Mouse (Mus musculus) kidney, embryonic 16.5 days (tissue): ENCODE data around the gene Mef2c. TPM values are rescaled to one million over a fixed set of nuclear protein-coding genes. Genes with fewer than 3 reads are reported as not detected.

Experiments used
- ATAC-seq: fragments of 200-750 bp; cut with Nextera tagmentation; 2 replicates; pipeline ENCODE4 v1.8.0; 2017; ENCODE audit warnings: moderate TSS enrichment; ENCODE audit not compliant: low FRiP score, low TSS enrichment
- H3K27ac ChIP-seq: fragments of 300-500 bp; sonication (generic); 2 replicates; pipeline ENCODE4 v1.5.1; 2014; ENCODE audit warnings: low read length
- H3K27me3 ChIP-seq: fragments of 300-500 bp; sonication (generic); 2 replicates; pipeline ENCODE4 v1.6.1; 2014; ENCODE audit warnings: low read length, control low read depth, mixed read lengths; ENCODE audit not compliant: insufficient read depth
- H3K36me3 ChIP-seq: fragments of 300-500 bp; sonication (generic); 2 replicates; pipeline ENCODE4 v1.6.1; 2014; ENCODE audit warnings: low read length, control low read depth, mixed read lengths; ENCODE audit not compliant: insufficient read depth
- H3K4me1 ChIP-seq: fragments of 300-500 bp; sonication (generic); 2 replicates; pipeline ENCODE4 v1.6.1; 2014; ENCODE audit warnings: low read length, control low read depth, mixed read lengths; ENCODE audit not compliant: insufficient read depth
- H3K4me2 ChIP-seq: fragments of 300-500 bp; sonication (generic); replicated peaks from 2 replicates; pipeline ENCODE4 v1.6.1; 2014; ENCODE audit warnings: low read depth, low read length
- H3K4me3 ChIP-seq: fragments of 300-500 bp; sonication (generic); 2 replicates; pipeline ENCODE4 v1.5.1; 2014; ENCODE audit warnings: mild to moderate bottlenecking, low read length
- H3K9ac ChIP-seq: fragments of 300-500 bp; sonication (generic); replicated peaks from 2 replicates; pipeline ENCODE4 v1.6.1; 2014; ENCODE audit warnings: low read length
- H3K9me3 ChIP-seq: fragments of 300-500 bp; sonication (generic); 2 replicates; pipeline ENCODE4 v1.6.1; 2016; ENCODE audit warnings: low read length, control low read depth
- WGBS: fragments of 180-500 bp; shearing (Covaris S2); extraction: QIAGEN DNeasy Blood & Tissue Kit; methylation state at CpG from one replicate; pipeline ENCODE4 v1.1.7; 2014; 5-methylcytosine and 5-hydroxymethylcytosine counted together
- polyA plus RNA-seq: library from polyadenylated mRNA; unstranded; fragments of >200 nt; fragmentation: Nextera tagmentation; extraction: Ambion mirVana; gene quantifications from 2 replicates; pipeline ENCODE4 v1.2.1, GENCODE M21; 2015

The Mef2c gene
- polyA plus RNA-seq, 1 experiment from 2014 or later, result 54.9 TPM

DNA sequence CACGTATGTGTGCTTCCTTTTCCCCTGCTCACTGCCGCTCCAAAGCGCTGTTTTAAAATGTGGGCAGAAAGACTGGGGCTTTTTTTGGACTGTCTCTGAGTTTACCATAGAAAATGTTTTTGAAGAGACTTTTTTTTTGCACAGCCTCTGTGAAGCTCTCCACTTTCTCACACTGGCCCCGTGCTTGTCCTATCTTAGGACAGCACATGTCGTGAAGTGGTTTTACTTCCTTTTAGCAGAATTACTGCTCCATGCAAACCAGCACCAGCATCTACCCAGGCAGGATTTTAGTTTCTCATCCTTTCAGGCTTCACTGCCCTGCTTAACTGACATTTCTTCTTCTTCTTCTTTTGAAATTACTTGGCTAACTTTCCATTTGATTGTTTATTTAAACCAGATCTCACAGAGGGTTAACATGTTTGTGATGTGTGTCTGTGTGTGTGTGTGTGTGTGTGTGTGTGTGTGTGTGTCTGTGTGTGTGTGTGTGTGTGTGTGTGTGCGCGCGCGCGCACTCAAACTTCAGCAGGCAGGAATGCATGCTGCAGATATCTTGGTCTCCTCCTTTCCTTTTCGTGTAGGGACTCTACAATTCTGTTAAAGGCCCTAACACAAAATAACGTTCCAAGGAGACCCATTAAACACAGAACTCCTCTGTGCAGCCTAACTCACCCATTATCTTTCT is 146.1 kb downstream of the Mef2c start:
- ATAC-seq, result no peak
- no peaks in the 10 kb centered on the region for H3K9me3 ChIP-seq
- WGBS, result 87% methylated on average over 12 of the region's 12 CpGs

DNA sequence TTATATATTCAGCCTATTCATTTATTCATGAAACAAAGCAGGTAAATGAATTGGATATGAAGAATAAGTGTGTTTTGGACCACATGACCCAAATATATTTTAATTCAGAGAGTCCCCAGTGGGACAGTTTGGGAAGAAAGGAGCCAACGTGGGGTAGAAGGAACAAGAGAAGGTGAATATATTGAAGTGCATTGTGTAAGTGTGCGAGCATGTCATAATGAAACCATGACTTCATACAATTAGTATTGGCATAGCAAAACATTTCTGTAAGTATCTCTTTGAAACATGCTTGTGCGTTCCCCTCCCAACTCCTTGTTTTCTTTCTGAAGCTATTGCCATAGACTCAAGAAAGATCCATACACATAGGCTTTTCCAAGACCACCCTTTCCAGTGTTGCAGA is 147.0 kb downstream of the Mef2c start:
- no peaks in the 10 kb centered on the region for H3K36me3 ChIP-seq
- 89% methylated on average over 3 of the region's 3 CpGs for WGBS
- H3K9ac ChIP-seq, result no peak overlapping the region
- ATAC-seq, result no peak
- no peak overlapping the region for H3K4me2 ChIP-seq
- H3K4me1 ChIP-seq, result no peaks in the 10 kb centered on the region
- no peaks in the 10 kb centered on the region for H3K9me3 ChIP-seq
- no peak overlapping the region for H3K27ac ChIP-seq
- H3K27me3 ChIP-seq, result no peaks in the 10 kb centered on the region
- H3K4me3 ChIP-seq, result no peak overlapping the region

More for the DNA sequence above, 146.1 kb downstream of the Mef2c start:
- no peak overlapping the region for H3K9ac ChIP-seq
- H3K27me3 ChIP-seq, result no peaks in the 10 kb centered on the region
- H3K27ac ChIP-seq, result no peak overlapping the region
- no peak overlapping the region for H3K4me2 ChIP-seq
- no peak overlapping the region for H3K4me3 ChIP-seq
- no peaks in the 10 kb centered on the region for H3K36me3 ChIP-seq
- H3K4me1 ChIP-seq, result no peaks in the 10 kb centered on the region

GRCm38 (mm10) chr13:83651941-83652548 is 148.2 kb downstream of the Mef2c start:
- Histone ChIP-seq H3K4me3 (no peak overlapping the region), H3K27me3 (no peaks in the 10 kb centered on the region), H3K36me3 (no peaks in the 10 kb centered on the region), H3K4me1 (no peaks in the 10 kb centered on the region), H3K27ac (no peak overlapping the region), H3K9me3 (no peaks in the 10 kb centered on the region), H3K9ac (no peak overlapping the region), H3K4me2 (no peak overlapping the region)
- no peak for ATAC-seq
- 82% methylated on average over 7 of the region's 7 CpGs for WGBS

GRCm38 (mm10) chr13:83652560-83652959 is 148.7 kb downstream of the Mef2c start:
- Histone ChIP-seq H3K27ac (no peak overlapping the region), H3K4me2 (no peak overlapping the region), H3K4me1 (no peaks in the 10 kb centered on the region), H3K9me3 (no peaks in the 10 kb centered on the region), H3K4me3 (no peak overlapping the region), H3K36me3 (no peaks in the 10 kb centered on the region), H3K27me3 (no peaks in the 10 kb centered on the region), H3K9ac (no peak overlapping the region)
- WGBS, result 88% methylated on average over 8 of the region's 8 CpGs
- ATAC-seq, result no peak

DNA sequence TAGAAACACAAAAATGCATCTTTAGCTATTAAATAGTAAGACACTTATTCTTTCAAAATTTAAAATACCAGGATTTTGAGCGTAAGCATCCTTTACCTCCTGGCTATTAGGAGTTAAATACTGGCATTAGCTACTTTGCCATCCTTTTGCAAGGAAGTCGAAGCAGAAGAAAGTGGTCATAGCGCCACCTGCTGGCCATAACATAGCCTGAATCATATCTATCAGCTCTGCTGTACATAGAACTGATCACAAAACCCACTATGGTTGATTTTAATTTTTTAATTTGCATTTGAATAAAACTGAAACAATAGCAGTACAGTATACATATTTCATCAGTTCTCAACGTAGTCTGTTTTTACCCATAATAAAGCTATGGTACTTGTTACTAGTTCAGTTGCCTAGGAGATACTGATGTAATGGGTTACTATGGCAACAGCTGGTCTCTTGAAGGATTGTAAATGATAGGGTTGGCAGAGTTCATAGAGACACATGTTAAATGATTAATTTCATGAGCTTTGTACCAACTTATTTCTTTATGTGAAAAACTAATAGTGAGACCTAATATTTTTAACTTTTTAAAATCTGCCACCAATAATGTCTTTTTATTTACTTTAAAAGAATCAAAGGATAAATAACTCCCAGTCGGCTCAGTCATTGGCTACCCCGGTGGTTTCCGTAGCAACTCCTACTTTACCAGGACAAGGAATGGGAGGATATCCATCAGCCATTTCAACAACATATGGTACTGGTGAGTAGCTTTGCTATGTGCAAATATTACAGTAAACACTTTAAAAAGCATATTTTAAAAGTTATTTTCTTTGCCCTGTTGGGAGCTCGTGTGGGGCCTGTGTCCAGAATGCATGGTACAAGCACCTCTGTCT is 151.3 kb downstream of the Mef2c start:
- 0 out of 2 replicates have a peak, but pooled peaks have one; percentile 65 for ATAC-seq
- Histone ChIP-seq H3K4me1 (no peaks in the 10 kb centered on the region), H3K4me3 (no peak overlapping the region), H3K36me3 (no peaks in the 10 kb centered on the region), H3K9ac (no peak overlapping the region), H3K27me3 (no peaks in the 10 kb centered on the region), H3K9me3 (no peaks in the 10 kb centered on the region), H3K4me2 (no peak overlapping the region), H3K27ac (no peak overlapping the region)
- 44% methylated on average over 8 of the region's 8 CpGs for WGBS

GRCm38 (mm10) chr13:83656094-83656493 is 152.3 kb downstream of the Mef2c start:
- Histone ChIP-seq H3K36me3 (no peaks in the 10 kb centered on the region), H3K27me3 (no peaks in the 10 kb centered on the region), H3K4me1 (no peaks in the 10 kb centered on the region), H3K27ac (no peak overlapping the region), H3K4me2 (no peak overlapping the region), H3K9me3 (no peaks in the 10 kb centered on the region), H3K4me3 (no peak overlapping the region), H3K9ac (no peak overlapping the region)
- no peak for ATAC-seq
- WGBS, result 81% methylated on average over 7 of the region's 7 CpGs

DNA sequence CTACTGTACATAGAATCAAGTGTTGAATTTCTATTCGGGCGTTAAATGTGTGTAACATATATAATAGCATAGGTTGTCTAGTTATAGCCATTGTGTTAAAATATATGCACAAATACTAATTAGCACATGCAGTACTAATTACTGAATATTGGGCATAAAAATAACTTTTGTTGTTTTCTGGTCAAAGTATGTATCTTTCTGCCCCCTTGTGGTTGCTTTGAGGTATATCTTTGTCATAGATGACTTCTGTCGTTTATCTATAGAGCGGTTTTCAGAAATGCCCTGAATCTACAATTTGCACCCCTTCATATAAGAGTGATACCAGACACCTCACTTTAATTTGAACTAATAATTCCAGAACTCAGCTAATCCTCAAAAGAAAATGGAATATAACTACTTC is 152.9 kb downstream of the Mef2c start:
- no peak for ATAC-seq
- no peaks in the 10 kb centered on the region for H3K9me3 ChIP-seq
- 75% methylated on average over 4 of the region's 4 CpGs for WGBS

GRCm38 (mm10) chr13:83660722-83661121 is 156.9 kb downstream of the Mef2c start:
- Histone ChIP-seq H3K9ac (no peak overlapping the region), H3K27me3 (no peaks in the 10 kb centered on the region), H3K4me2 (no peak overlapping the region), H3K36me3 (no peaks in the 10 kb centered on the region), H3K9me3 (no peaks in the 10 kb centered on the region), H3K4me3 (no peak overlapping the region), H3K4me1 (no peaks in the 10 kb centered on the region), H3K27ac (no peak overlapping the region)
- ATAC-seq, result no peak
- 66% methylated on average over 8 of the region's 8 CpGs for WGBS

More for the DNA sequence above, 152.9 kb downstream of the Mef2c start:
- H3K27ac ChIP-seq, result no peak overlapping the region
- no peak overlapping the region for H3K4me2 ChIP-seq
- H3K4me1 ChIP-seq, result no peaks in the 10 kb centered on the region
- H3K27me3 ChIP-seq, result no peaks in the 10 kb centered on the region
- no peak overlapping the region for H3K9ac ChIP-seq
- H3K36me3 ChIP-seq, result no peaks in the 10 kb centered on the region
- no peak overlapping the region for H3K4me3 ChIP-seq

DNA sequence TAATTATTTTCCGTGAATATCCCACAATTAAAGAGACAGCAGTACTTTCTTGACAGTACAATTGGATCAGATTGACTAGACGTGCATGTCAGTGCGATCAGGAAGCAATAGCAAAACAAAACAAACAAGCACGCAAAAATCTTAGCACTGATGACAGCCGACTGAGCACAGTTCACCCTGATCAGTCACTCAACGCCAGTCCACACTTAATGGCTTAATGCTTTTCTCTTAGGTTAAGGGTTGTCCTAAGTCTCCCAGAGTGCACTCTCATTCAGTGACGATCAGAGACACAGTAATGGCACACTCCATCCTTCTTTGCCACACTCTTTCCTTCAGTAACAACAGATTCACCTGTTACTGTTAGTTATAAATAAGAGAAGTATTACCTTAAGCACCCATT is 157.3 kb downstream of the Mef2c start:
- Histone ChIP-seq H3K4me1 (no peaks in the 10 kb centered on the region), H3K36me3 (no peaks in the 10 kb centered on the region), H3K9me3 (no peaks in the 10 kb centered on the region), H3K27me3 (no peaks in the 10 kb centered on the region), H3K4me3 (no peak overlapping the region), H3K27ac (no peak overlapping the region), H3K9ac (no peak overlapping the region), H3K4me2 (no peak overlapping the region)
- WGBS, result 66% methylated on average over 7 of the region's 7 CpGs
- no peak for ATAC-seq
